In the genomic region with DNA sequence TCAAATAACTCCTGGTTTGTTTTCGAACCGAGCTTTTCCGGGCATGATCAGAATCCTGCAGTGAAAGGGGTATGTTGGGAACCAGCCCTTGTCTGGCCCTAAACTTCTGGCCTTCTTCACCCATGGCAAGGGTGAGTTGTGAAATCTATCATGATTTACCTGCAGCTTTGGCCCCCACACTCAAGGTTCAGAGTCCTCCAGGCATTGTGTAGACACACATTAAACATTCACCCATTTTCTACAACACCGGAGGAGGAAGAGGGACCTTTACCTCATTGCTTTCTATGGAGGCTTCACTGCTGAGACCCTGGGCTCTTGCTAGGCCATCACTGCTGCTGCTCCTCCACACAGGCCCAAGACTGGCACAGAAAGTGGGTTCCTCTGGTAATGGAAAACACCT, we compare ENCODE assay signal across 31 mouse cellular contexts. TPM values are rescaled to one million over a fixed set of nuclear protein-coding genes. Genes with fewer than 3 reads are reported as not detected.
DNase-seq lines count a peak whose midpoint lies in the region; ATAC-seq and TF ChIP-seq lines count a peak whose summit lies in the region.
"Had no signal": no experiment of that assay in that cellular context is flagged by ENCODE, and none has a peak within 500 bp of the region (broad histone marks: within the 10 kb centered on the region; RNA-seq: fewer than 3 reads in every experiment).

No protein-coding gene starts in this region.

- WGBS in kidney, postnatal 0 days = 88% methylated on average over 4 of the region's 4 CpGs
- 79% methylated on average over 4 of the region's 4 CpGs for WGBS in liver, embryonic 13.5 days (ENCODE audit: insufficient replicate concordance)
- WGBS in liver, embryonic 15.5 days (ENCODE audit: insufficient replicate concordance) = 73% methylated on average over 4 of the region's 4 CpGs

- no peak for ATAC-seq in kidney, postnatal 0 days (replicated peaks; ENCODE audit: low FRiP score, low read depth)
- peak; percentile 44; the same call in 1 of the 2 replicates for ATAC-seq in liver, embryonic 13.5 days (ENCODE audit: low read depth)
- peak; percentile 38; the same call in 1 of the 2 replicates for ATAC-seq in liver, embryonic 15.5 days (ENCODE audit: insufficient read depth)
- ATAC-seq in frontal cortex, adult (ENCODE audit: low TSS enrichment) = no peak
- ATAC-seq: forebrain, embryonic 13.5 days; forebrain, embryonic 16.5 days; Patski had no signal

- TF ChIP-seq CTCF in kidney, postnatal 0 days (IDR thresholded peaks at IDR 0.05; ENCODE audit: low read depth) = no peak

- no peaks in the 10 kb centered on the region for H3K9me3 ChIP-seq in kidney, postnatal 0 days (replicated peaks; ENCODE audit: low read length)
- H3K9me3 ChIP-seq in liver, embryonic 13.5 days (replicated peaks) = no peaks in the 10 kb centered on the region
- no peaks in the 10 kb centered on the region for H3K9me3 ChIP-seq in liver, embryonic 15.5 days (replicated peaks)
- H3K9me3 ChIP-seq: forebrain, embryonic 10.5 days; forebrain, embryonic 13.5 days; G1E; heart, embryonic 12.5 days; heart, embryonic 15.5 days; hindbrain, embryonic 10.5 days; hindbrain, embryonic 13.5 days had no signal

- no peaks in the 10 kb centered on the region for H3K4me1 ChIP-seq in kidney, postnatal 0 days (replicated peaks; ENCODE audit: insufficient read depth, low read length)
- peaks cover 11% of the 10 kb centered on the region; the same call in 1 of the 2 replicates for H3K4me1 ChIP-seq in liver, embryonic 13.5 days (replicated peaks)
- H3K4me1 ChIP-seq in liver, embryonic 15.5 days (replicated peaks) = peaks cover 6% of the 10 kb centered on the region; the same call in 1 of the 2 replicates
- H3K4me1 ChIP-seq: forebrain, embryonic 10.5 days; forebrain, embryonic 13.5 days; heart, embryonic 12.5 days; heart, embryonic 15.5 days; hindbrain, embryonic 10.5 days; hindbrain, embryonic 13.5 days had no signal

- H3K27ac ChIP-seq in kidney, postnatal 0 days = 0 out of 2 replicates have a peak overlapping the region, but pooled peaks have one; percentile 4
- H3K27ac ChIP-seq in liver, embryonic 13.5 days = peak overlapping the region; percentile 35
- H3K27ac ChIP-seq in liver, embryonic 15.5 days (replicated peaks) = peak overlapping the region; percentile 56
- H3K27ac ChIP-seq: forebrain, embryonic 10.5 days; forebrain, embryonic 13.5 days; gastrocnemius, adult 2 months; heart, embryonic 15.5 days; hindbrain, embryonic 10.5 days; hindbrain, embryonic 13.5 days had no signal

- H3K36me3 ChIP-seq in kidney, postnatal 0 days (ENCODE audit: insufficient read depth, low read length) = peaks cover 45% of the 10 kb centered on the region
- H3K36me3 ChIP-seq in liver, embryonic 13.5 days = peaks cover 65% of the 10 kb centered on the region
- peaks cover 54% of the 10 kb centered on the region for H3K36me3 ChIP-seq in liver, embryonic 15.5 days (replicated peaks)

- DNase-seq in kidney, postnatal 0 days (ENCODE audit: low spot score) = no peak
- DNase-seq in kidney, adult 9 months = no peak
- DNase-seq in liver, embryonic 13.5 days = no peak
- DNase-seq in yolk sac, embryonic 10.5 days (ENCODE audit: low spot score) = peak; percentile 63
- DNase-seq in right cerebral cortex, postnatal 25 days = no peak
- DNase-seq: adrenal gland, postnatal 10 days; adrenal gland, postnatal 36 days; B cell, adult 2 months; cerebellum, adult 18-20 months; cerebellum, adult 9-10 months; cerebellum, postnatal 14 days; gastrocnemius, adult 2 months; gastrocnemius, postnatal 14 days; heart, adult 18-20 months; heart, postnatal 10 days; heart, postnatal 36 days had no signal

- no peak overlapping the region for H3K4me2 ChIP-seq in kidney, postnatal 0 days (ENCODE audit: low read length)
- H3K4me2 ChIP-seq in liver, embryonic 13.5 days = peak overlapping the region; percentile 8; the same call in 1 of the 2 replicates
- H3K4me2 ChIP-seq in liver, embryonic 15.5 days = peak overlapping the region; percentile 47; the same call in 1 of the 2 replicates
- H3K4me2 ChIP-seq: forebrain, embryonic 13.5 days; heart, embryonic 12.5 days; heart, embryonic 15.5 days; hindbrain, embryonic 13.5 days had no signal

- no peak overlapping the region for H3K9ac ChIP-seq in kidney, postnatal 0 days (ENCODE audit: low read depth, low read length)
- H3K9ac ChIP-seq in liver, embryonic 13.5 days = no peak overlapping the region
- H3K9ac ChIP-seq in liver, embryonic 15.5 days = no peak overlapping the region
- H3K9ac ChIP-seq: forebrain, embryonic 13.5 days; heart, embryonic 12.5 days; heart, embryonic 15.5 days; hindbrain, embryonic 13.5 days had no signal

- no peaks in the 10 kb centered on the region for H3K27me3 ChIP-seq in kidney, postnatal 0 days (ENCODE audit: insufficient read depth, low read length)
- no peaks in the 10 kb centered on the region for H3K27me3 ChIP-seq in liver, embryonic 13.5 days
- no peaks in the 10 kb centered on the region for H3K27me3 ChIP-seq in liver, embryonic 15.5 days
- H3K27me3 ChIP-seq: CH12.LX; forebrain, embryonic 13.5 days; heart, embryonic 12.5 days; heart, embryonic 15.5 days; hindbrain, embryonic 13.5 days; Patski had no signal

- H3K4me3 ChIP-seq in kidney, postnatal 0 days (replicated peaks; ENCODE audit: low read depth, low read length) = no peak overlapping the region
- H3K4me3 ChIP-seq in liver, embryonic 13.5 days (replicated peaks) = no peak overlapping the region
- peak overlapping the region; percentile 23 for H3K4me3 ChIP-seq in liver, embryonic 15.5 days (replicated peaks)
- H3K4me3 ChIP-seq: forebrain, embryonic 10.5 days; forebrain, embryonic 13.5 days; gastrocnemius, adult 2 months; heart, embryonic 12.5 days; heart, embryonic 15.5 days; hindbrain, embryonic 10.5 days; hindbrain, embryonic 13.5 days had no signal

RNA-seq across cellular contexts. Expression of gene Nudt16l1, which starts 8.8 kb away (rescaled TPM):
- polyA plus RNA-seq in kidney, postnatal 0 days (2015; fragmentation: Nextera tagmentation; extraction: Ambion mirVana) = 152 and 161 TPM in 2 replicates
- 53.6 and 55.1 TPM in 2 replicates for polyA plus RNA-seq in liver, embryonic 13.5 days (2015; fragmentation: Nextera tagmentation; extraction: Ambion mirVana)
- 49.0 and 50.2 TPM in 2 replicates for polyA plus RNA-seq in liver, embryonic 15.5 days (2015; fragmentation: Nextera tagmentation; extraction: Ambion mirVana)

RNA-seq across cellular contexts. Expression of gene Anks3, which starts 16.6 kb away (rescaled TPM):
- 54.1 and 55.9 TPM in 2 replicates for polyA plus RNA-seq in kidney, postnatal 0 days (2015; fragmentation: Nextera tagmentation; extraction: Ambion mirVana)
- 12.1 and 13.9 TPM in 2 replicates for polyA plus RNA-seq in liver, embryonic 13.5 days (2015; fragmentation: Nextera tagmentation; extraction: Ambion mirVana)
- polyA plus RNA-seq in liver, embryonic 15.5 days (2015; fragmentation: Nextera tagmentation; extraction: Ambion mirVana) = 14.8 and 18.5 TPM in 2 replicates

RNA-seq across cellular contexts. Expression of gene Sept12, which starts 50.3 kb away (rescaled TPM):
- polyA plus RNA-seq in kidney, postnatal 0 days (2015; fragmentation: Nextera tagmentation; extraction: Ambion mirVana) = not detected in 2 replicates
- polyA plus RNA-seq in liver, embryonic 13.5 days (2015; fragmentation: Nextera tagmentation; extraction: Ambion mirVana) = not detected in 2 replicates
- polyA plus RNA-seq in liver, embryonic 15.5 days (2015; fragmentation: Nextera tagmentation; extraction: Ambion mirVana) = not detected in 2 replicates
- polyA plus RNA-seq: embryonic facial prominence, embryonic 11.5 days; embryonic facial prominence, embryonic 14.5 days; forebrain, embryonic 10.5 days; forebrain, embryonic 13.5 days; forebrain, embryonic 16.5 days; frontal cortex, adult 2 months; heart, embryonic 12.5 days; heart, embryonic 15.5 days; hindbrain, embryonic 13.5 days had no signal

RNA-seq across cellular contexts. Expression of gene Smim22, which starts 59.7 kb away (rescaled TPM):
- polyA plus RNA-seq in kidney, postnatal 0 days (2015; fragmentation: Nextera tagmentation; extraction: Ambion mirVana) = 30.9 and 38.3 TPM in 2 replicates
- 4.6 and 6.3 TPM in 2 replicates for polyA plus RNA-seq in liver, embryonic 13.5 days (2015; fragmentation: Nextera tagmentation; extraction: Ambion mirVana)
- polyA plus RNA-seq in liver, embryonic 15.5 days (2015; fragmentation: Nextera tagmentation; extraction: Ambion mirVana) = 7.5 and 9.1 TPM in 2 replicates
- polyA plus RNA-seq: forebrain, embryonic 13.5 days; G1E; Patski had no signal

Comparison
In these comparisons a context has a peak if more than half of its experiments do, and no peak if none do; other contexts are left out.
1. ATAC-seq: peak in liver, embryonic 13.5 days (single experiment) and liver, embryonic 15.5 days (single experiment); none in kidney, postnatal 0 days (single experiment) and frontal cortex, adult (single experiment).
2. H3K27ac ChIP-seq: peak in every context shown above with its lines; median percentile 56 in liver, embryonic 15.5 days; 35 in liver, embryonic 13.5 days; 4 in kidney, postnatal 0 days.